Mouse (Mus musculus): Measurements from ENCODE around the gene Gprc5b.

Gene Gprc5b

DNA sequence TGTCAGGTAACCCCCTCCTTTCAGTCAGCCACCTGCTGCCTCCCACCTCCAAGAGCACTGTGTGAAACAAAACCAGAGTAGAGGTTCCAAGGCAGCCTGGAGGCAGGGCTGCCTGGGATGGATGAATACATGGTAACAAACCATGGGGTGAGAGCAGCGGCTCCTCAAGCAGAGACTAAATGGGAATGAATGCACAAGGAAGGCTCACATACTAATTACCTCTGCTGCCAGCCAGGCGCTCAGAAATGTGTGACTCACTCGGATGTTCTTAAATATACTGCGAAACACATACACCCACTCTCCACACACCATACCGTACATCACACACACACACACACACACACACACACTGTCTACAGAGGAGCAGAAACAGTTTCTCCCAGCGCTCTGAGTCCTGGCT is 4.7 kb downstream of the Gprc5b start:
- no peak for DNase-seq (ENCODE audit: low read depth, low spot score)

DNA sequence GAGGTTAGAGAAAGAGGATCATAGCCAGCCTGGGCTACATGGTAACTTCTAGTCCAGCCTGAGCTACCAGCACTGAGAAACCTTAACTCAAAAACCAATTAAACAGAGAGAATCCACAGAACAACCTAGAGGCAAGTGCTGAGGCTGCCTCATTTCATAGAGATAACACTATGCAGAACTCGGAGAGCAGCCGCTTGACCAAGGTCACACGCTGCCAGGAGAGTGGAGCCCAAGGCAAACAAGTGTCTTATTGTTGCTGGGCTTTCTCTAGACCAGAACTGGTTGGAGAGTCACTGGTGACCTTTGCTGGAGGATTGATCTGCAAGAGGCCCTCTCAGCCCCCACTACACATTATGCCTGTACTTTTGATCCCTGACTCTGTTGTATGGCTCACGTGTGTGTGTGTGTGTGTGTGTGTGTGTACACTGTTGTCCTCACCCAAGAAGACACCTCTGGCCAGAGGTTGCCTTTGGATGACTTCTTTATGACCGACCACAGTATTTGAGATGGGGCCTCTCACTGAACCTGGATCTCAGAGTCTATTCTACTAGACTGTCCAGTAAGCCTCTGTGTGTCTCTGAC is 5.6 kb downstream of the Gprc5b start:
- DNase-seq (ENCODE audit: low read depth, low spot score): no peak

DNA sequence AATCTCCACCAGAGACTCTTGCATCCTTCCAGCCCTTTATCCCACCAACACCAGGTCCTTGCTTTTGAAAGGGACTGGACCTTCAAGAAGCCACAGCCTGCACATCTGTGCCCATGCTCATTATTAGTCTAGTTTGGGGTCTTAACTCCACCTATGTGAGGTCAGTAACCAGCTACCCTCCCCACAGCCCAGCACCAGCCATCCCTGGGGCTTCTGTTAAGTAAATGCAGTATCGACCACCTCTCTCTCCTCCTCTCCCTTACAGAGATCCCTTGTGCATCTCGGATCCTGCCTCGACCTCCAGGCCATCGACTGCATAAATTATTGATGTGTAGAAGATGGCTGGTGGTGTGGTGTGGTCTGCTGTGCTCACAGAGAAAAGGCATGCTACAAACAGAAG is 8.6 kb downstream of the Gprc5b start:
- no peak for DNase-seq (ENCODE audit: low read depth, low spot score)

DNA sequence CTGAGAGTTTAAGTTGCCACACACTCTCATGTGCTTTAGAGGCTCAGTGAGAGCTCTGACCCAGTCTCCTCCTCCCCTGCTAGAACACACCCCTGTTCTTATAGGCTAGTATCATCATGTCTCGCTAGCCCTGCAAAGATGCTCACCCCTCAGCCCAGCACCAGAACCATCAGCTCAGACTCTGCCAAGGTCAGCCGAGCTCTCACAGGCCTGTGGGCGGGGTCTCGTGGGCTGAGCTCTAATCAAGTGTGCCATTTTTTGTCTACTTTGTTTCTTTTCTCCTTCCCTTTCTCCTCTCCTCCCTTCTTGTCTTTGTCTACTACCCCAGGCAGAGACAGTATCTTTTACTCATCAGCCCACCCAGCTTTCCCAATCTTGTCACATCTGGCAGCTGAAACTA is 9.2 kb downstream of the Gprc5b start:
- no peak for DNase-seq (ENCODE audit: low read depth, low spot score)

DNA sequence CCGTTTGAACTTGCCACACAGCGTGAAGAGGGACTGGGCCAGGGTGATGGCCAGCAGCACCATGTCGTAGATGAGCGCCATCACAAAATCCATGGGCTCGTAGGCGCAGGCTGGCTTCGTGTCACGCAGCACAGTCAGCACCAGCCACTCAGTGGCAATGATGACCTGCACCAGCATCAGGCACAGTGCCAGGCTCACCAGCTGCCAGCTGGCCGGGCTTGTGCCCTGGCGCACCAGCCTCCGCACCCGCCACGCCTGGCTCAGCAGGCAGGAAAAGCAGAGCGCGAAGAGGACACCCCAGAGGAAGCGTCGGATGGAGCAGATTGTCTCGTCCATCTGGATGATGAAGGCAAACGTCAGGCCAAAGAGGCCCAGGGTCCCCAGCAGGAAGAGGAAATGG is 11.1 kb downstream of the Gprc5b start:
- DNase-seq (ENCODE audit: low read depth, low spot score): no peak

DNA sequence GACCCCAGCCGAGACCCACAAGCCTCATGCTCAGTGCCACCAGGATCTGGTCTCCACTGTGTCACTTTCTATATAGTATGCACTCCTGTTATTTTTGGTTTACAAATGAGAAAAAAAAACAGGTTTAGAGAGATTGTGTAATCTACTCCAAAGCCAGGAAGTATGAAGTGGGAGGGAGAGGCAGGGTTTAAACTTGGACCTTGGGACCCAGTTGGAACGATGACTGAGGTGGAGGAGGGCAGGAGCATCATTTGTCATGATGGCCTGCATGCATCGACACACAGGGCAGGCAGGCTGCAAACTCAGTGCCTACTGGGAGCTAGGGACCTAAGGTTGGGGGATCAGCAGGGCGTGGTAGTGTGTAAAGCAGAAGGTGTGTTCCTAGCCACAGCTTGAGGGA is 12.4 kb downstream of the Gprc5b start:
- no peak for DNase-seq (ENCODE audit: low read depth, low spot score)

DNA sequence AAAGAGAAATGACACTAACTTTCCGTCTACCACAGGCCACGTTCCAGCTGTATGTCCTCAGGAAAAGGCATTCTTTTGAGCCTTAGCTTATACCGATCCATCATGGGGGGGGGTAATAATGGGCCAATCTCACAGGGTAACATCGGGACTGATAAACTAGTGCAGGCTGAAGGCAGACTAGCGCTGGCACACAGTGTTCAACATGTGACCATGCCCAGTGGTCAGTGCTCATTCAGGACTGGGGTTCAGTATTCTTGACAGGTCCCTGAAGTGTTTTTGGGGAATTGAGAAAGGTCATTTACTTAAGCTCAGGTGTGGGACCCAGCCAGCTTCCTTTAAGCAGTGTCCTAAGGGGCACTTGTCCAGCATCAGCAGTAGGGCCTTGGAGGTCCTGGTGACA is 13.2 kb downstream of the Gprc5b start:
- DNase-seq (ENCODE audit: low read depth, low spot score): no peak

DNA sequence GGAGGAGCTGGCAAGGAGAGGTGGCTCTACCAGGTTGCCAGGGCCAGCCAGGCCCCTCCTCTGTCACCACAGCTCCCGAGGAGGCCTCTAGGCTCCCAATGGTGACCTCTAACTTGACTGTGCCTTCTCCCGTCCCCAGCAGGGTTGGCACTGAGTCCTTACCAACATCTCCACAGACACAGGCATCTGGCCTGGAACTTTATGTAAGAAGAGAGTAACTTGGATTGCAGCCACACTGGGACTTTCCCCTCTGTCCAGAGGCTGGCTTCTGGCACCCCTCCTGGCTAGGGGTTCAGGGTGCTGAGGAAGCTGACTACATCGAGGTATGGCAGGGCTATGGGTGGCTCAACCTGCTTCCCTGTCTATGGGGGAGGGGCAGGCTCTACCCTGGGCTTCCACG is 13.7 kb downstream of the Gprc5b start:
- DNase-seq (ENCODE audit: low read depth, low spot score): no peak

DNA sequence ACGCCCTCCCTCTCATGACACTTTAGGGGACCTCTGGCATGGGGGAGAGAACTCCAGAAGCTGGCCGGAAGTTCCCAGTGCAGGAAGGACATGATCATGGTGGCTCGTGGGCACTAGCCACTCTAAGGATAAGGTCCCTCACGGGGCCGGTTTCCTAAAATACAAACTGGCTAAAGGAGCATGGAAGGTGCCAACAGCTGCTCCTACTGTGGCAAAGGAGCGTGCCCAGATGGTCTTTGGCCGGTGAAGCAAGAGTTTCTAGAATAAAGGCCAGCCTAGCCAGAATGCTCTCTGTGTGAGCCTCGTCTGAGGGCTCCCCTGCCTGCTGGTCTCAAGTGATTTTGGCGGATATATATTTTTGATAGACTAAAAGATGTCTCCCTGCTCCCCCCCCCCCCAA is 15.3 kb downstream of the Gprc5b start:
- DNase-seq (ENCODE audit: low read depth, low spot score): no peak

DNA sequence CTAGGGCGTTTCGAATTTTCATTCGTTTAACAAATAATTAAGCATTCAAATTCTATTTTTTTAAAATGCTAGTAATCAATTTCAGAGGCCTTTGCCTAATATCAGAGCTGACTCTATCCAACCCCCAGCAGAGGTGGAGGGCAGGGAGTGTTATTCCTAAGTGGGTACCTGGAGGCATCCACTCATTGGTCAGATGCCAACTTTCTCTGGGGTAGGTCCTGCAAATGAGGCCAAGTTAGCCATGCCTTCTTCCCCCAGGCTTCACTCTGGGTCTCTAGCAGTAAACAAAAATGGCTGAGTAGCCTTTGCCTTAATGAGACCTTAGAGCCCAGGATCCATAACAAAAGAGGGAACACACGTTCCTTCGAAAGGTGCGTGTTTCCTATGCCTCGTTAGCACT is 15.9 kb downstream of the Gprc5b start:
- no peak for DNase-seq (ENCODE audit: low read depth, low spot score)

DNA sequence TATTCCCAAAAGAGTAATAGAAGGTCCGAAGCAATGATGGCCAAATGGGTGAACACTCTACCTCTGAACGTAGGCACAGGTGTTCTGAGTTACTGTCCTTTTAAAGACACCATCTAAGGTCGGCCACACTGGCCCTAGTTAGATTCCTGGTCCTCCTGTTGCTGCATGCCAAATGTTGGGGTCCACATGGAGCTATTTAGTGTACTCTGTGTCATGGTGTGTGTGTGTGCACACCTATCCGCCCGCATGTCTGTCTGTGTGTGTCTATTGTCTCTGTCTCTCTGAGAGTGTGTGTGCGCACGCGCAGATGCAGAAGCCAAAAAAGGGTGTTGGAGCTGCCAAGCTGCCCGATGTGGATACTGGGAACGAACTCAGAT is 17.9 kb downstream of the Gprc5b start:
- DNase-seq (ENCODE audit: low read depth, low spot score): no peak

DNA sequence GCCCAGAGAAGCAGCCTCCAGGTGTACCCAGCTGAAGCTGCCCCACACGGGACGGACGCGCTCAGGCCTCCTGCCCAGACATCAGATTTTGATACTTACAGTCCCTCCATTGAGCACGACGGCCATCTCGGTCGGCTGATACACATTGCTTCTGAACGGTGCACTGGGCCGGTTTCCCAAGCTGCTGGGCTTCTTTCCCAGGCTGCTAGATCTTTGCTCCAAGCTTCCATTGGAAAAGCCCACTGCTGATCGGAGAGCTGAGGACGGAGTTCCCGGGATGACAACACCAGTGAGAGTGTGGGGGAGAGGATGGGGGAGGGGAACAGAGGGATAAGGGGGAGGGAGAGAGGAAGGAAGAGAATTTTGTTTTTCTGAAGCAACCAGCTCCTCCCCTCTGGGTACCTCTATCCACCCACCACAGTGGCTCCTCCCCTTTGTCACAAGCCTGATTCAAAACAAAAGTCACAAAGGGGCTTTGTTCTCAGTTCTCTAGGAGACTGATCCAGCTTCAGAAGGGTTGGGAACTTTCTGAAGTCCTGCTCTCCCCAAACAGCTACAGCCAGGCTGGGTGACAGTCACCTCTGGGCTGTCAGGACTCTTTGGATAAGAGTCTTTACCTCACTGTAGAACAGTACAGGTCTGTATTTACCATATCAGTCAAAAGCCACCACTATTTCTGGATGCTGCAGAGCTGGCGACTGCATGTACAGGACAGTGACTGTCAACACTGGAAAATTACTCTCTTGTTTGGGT is 18.4 kb downstream of the Gprc5b start:
- DNase-seq (ENCODE audit: low read depth, low spot score): peak; percentile 23

DNA sequence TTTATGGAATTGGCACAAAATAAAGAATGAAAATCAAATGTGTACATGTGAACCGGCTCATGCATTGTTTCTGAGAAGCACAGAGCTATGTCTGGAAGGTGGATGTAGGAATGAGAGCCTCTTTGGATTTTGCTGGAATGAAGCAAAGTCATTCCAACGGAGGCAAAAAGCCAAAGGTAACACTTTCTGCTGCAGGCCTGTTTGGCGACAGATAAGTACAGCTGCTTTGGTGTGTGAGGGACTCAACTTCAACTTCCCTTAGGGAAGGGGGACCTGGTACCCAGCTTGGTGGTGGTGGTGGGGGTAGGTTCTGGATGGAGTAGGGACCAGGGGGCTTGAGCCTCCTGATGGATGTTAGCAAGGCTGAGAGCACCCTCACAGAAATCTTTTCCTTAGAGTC is 19.2 kb downstream of the Gprc5b start:
- no peak for DNase-seq (ENCODE audit: low read depth, low spot score)

DNA sequence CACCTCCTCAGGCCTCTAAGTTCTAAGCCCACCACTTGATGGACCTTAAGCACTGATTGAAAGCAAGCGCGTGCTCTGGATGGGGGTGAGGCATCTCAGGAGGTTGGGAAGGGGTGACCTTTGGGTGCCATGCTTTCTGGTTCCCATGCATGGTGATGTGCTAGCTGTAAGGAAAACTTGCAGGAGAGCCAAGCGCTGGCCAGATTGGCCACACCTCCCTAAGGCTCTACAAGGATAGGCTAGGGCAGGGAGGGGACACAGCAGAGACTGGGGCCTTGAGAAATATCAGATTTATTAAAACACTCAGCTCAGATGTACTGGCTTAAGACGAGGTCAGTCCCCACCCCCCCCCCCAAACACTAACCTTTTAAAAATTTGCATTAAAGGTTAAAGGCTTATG is 21.6 kb downstream of the Gprc5b start:
- DNase-seq (ENCODE audit: low read depth, low spot score): no peak

DNA sequence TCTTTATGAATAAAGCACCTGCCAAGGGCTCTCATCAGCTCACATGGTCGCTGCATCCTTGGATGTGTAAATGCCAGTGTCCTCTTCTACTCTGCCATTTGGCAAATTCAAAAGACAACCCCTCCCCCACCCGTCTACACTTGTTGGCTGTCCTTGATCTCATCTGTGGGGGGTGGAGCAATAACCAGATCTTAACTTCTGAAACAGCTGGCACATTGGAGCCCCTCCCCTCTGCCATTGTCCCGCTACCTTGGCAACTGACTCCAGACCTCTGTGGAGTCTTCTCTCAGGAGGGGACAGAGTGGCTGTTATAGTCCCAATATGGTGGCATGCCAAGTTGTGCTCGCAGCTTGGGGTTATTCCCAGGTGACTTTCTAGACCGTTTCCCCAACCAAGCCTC is 22.7 kb downstream of the Gprc5b start:
- peak; percentile 29 for DNase-seq (ENCODE audit: low read depth, low spot score)

DNA sequence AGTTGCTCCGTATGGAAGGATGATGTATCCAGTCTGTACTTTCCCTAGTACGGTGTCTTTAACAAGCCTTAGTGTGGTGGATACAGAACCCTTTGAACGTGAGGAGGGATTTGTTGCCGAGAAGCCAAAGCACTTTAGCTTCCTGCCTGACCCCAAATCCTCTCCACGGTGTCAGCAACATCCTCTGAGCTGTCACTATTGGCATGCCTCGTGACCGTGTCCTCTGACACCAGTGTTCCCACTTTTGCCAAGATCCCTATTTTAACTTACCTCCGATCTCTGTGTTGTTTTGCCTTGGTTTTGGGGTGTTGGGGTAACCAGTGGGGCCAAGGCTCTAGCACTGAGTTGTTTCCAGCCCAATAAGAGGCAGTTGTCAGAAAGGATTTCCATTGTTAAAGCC is 23.5 kb downstream of the Gprc5b start:
- DNase-seq (ENCODE audit: low read depth, low spot score): no peak

DNA sequence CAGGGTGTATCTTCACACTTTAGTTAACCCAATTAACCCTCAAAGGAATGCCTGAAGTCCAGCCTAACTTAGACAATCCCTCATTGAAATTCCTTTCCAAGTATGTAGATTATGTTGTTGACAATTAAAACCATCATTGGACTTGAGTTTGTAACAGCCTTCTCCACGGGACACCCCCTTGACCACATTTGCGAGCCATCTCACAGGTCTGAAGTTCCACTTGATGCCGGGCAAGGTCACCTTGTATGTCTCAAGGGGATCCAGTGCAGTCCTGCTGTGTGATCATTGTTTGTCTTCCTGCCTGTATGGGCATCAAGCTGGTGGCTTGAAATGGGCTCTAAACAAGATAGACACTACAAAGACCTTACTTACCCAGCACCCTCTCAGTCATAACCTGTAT is 26.1 kb downstream of the Gprc5b start:
- peak; percentile 23 for DNase-seq (ENCODE audit: low read depth, low spot score)

DNA sequence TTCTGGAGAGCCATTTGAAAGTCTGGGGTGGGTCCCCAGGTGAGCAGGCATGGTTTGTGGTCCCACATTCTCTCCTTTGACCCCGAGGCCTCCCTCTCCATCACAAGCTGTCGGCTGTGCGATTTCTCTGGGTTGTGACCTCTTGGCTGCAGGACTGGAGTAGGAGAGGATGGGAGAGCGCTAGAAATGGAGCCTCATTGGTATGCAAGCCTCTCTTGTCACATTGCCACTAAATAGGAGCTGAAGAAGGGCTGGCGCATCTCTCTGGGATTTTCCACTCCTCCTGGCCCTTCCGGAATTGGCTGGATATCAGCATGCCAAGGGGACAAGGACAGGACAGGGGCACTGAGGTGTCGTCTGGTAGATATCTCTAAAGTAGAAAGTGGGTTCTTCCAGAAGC is 29.8 kb downstream of the Gprc5b start:
- no peak for DNase-seq (ENCODE audit: low read depth, low spot score)

DNA sequence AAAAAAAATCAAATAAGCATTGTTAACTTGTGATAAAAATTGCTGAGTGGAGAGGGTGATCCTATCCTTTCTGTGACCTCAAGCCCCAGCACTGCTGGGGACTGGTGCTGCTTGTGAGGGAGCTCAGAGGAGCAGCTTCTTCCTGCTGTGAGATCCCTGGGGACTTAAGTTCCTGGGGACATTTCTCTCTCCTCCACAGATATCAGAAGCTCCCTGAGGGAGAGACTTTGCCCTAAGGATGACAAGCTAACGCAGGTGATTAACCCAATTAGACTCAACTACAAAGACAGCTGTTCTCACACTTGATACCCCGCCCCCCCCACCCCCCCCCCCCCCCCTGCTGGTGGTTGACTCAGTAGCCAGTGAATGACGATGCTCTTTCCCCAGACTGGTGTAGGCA is 30.2 kb downstream of the Gprc5b start:
- DNase-seq (ENCODE audit: low read depth, low spot score): no peak

DNA sequence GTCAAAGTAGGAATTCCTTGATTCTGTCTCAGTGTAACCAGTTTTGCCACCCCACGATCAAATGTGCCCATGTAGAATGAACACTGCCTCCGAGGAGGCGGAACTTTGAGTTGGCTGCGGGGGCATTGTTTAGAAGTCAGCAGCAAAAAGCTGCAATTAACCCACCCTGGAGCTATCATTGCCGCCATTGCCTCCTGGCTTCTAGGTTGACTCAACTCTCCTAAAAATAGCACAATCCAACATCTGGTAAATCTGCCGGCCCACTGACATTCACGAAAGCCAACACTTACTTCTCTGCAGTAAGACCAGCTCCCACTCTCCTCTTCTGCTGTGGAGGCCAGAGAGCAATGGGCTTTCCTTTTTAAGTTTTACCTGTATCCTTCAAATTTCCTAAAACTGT is 35.8 kb downstream of the Gprc5b start:
- no peak for DNase-seq (ENCODE audit: low read depth, low spot score)

DNA sequence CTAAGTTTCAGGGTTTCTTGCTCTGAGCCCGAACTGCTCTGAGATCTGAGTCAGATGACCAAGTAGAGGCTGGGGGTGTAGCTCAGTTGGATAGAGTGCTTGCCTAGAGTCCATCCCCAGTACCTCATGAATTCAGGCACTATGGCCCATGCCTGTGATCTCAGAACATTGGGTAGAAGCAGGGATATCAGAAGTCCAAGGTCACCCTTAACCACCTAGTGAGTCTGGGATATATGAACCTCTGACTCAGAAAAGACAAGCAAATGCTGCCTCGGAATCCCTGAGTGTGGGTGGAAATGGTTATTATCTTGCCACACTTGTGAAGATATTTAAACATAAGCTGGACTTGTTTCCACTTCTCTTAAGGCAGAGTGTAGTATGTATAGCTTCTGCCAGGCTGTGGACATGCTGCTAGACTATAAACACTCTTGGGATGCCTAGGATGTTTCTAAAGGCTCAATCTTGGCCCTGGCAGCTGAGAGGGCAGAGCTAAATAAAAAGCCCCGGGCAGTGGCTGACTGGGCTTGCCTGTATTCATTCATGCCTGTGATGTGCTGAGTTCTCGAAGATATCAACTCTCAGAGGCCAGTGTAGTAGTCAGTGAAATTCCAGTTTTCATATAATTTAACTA is 38.3 kb downstream of the Gprc5b start:
- no peak for DNase-seq (ENCODE audit: low read depth, low spot score)

DNA sequence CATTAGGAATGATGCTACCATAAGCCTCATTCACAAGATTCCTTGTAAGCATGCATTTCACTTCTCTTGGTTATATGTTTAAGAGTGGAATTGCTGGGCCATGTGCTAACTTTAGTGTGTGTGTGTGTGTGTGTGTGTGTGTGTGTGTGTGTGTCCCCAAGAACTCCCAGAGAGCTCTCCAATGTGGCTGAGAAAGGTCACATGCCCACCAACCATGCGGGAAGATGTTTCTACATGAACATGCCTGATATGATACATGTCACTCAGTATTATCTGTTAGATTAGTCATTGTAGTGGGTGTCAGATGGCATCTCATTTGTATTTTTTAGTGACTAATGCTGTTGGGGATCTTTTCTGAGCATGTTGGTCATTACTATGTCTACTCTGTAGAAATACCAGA is 40.0 kb downstream of the Gprc5b start:
- DNase-seq (ENCODE audit: low read depth, low spot score): no peak

DNA sequence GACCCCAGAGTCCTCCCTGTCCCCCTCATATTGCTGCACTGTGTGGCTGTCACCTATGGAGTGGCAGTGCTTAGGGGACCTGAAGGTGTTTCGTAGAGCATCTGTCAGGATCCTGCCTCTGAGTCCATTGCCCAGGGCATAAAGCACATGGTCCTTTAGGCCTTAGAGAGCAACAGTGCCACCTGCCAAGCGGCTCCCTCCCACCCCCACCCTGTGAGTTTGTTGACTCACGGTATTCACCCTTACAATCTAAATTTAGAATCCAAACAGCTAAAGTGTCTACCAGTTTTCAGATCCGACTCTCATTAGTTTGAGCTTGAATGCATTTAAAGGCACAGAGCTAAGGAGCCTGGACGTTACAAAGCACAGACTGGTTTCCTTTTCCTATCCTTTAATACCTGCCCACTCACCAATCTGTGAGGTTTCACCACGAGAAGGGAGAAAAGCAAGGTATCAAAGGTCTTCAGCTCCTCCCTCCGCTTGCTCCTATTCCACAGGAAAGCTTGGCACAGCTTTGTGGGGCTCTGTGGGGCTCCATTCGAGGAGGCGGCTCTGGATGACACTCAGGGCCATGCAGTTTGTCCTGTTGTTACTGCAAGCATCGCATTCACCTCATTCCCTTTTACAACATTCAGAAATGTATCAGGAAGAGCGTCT is 41.3 kb downstream of the Gprc5b start:
- DNase-seq (ENCODE audit: low read depth, low spot score): no peak
